Mouse (Mus musculus): ENCODE measurements around the gene Piga.

Gene Piga

GRCm38 (mm10) chrX:164419471-164419939 lies at the start of gene Piga:
Gene Piga (plus strand): TSS chrX:164419787.
- DNase-seq = peak; percentile 80

- DNase-seq = no peak
These were observed 49.0 kb upstream of the Piga start for GRCm38 (mm10) chrX:164370576-164370975.

- peak; percentile 12 for DNase-seq
These were observed 46.5 kb upstream of the Piga start, which contains the start of gene Vegfd for GRCm38 (mm10) chrX:164373081-164373480. Gene Vegfd (plus strand): TSS chrX:164373378.

GRCm38 (mm10) chrX:164374586-164374985 lies 45.0 kb upstream of the Piga start:
- no peak for DNase-seq

- no peak for DNase-seq
These were observed 39.9 kb upstream of the Piga start for GRCm38 (mm10) chrX:164379721-164380120.

- DNase-seq = peak; percentile 66
These were observed 37.8 kb upstream of the Piga start for GRCm38 (mm10) chrX:164381618-164382408.

- no peak for DNase-seq
These were observed 25.5 kb upstream of the Piga start for GRCm38 (mm10) chrX:164394091-164394490.

GRCm38 (mm10) chrX:164398456-164398855 lies 21.1 kb upstream of the Piga start:
- DNase-seq = no peak

- DNase-seq = no peak
These were observed 14.4 kb upstream of the Piga start for GRCm38 (mm10) chrX:164405080-164405649.

GRCm38 (mm10) chrX:164406133-164407022 lies 13.2 kb upstream of the Piga start:
- no peak for DNase-seq

- no peak for DNase-seq
These were observed 11.2 kb upstream of the Piga start for GRCm38 (mm10) chrX:164408301-164408927.

- no peak for DNase-seq
These were observed 9.0 kb upstream of the Piga start for GRCm38 (mm10) chrX:164410562-164410961.

- DNase-seq = no peak
These were observed 2.8 kb upstream of the Piga start for GRCm38 (mm10) chrX:164416803-164417202.

GRCm38 (mm10) chrX:164418008-164418407 lies 1.6 kb upstream of the Piga start:
- no peak for DNase-seq

- DNase-seq = no peak
These were observed 368 bp downstream of the Piga start for GRCm38 (mm10) chrX:164419955-164420354.

GRCm38 (mm10) chrX:164420518-164420917 lies 931 bp downstream of the Piga start:
- DNase-seq = no peak

GRCm38 (mm10) chrX:164424821-164425220 lies 5.2 kb downstream of the Piga start:
- DNase-seq = no peak

- no peak for DNase-seq
These were observed 7.7 kb downstream of the Piga start for GRCm38 (mm10) chrX:164427295-164427694.

GRCm38 (mm10) chrX:164428224-164428623 lies 8.6 kb downstream of the Piga start:
- no peak for DNase-seq

- no peak for DNase-seq
These were observed 11.0 kb downstream of the Piga start for GRCm38 (mm10) chrX:164430621-164431020.

GRCm38 (mm10) chrX:164431133-164431532 lies 11.5 kb downstream of the Piga start:
- DNase-seq = no peak

- no peak for DNase-seq
These were observed 12.0 kb downstream of the Piga start for GRCm38 (mm10) chrX:164431541-164431940.

- no peak for DNase-seq
These were observed 13.1 kb downstream of the Piga start for GRCm38 (mm10) chrX:164432682-164433081.
